Mouse (Mus musculus) hematopoietic stem cell, adult 5-6 weeks (primary cell): ENCODE measurements around the gene Atp6v1c2. TPM values are rescaled to one million over a fixed set of nuclear protein-coding genes. Genes with fewer than 3 reads are reported as not detected.

Experiments
- ATAC-seq, 2 experiments: fragments of 125-278 bp in 1 of 2; replicated peaks in 1 of 2; 2 replicates each; pipeline ENCODE4 v1.8.0; 2016 to 2017; ENCODE audit warnings: inconsistent platforms in 2 of 2, mild to moderate bottlenecking in 2 of 2, moderate number of reproducible peaks in 2 of 2, low read depth in 1 of 2, moderate TSS enrichment in 1 of 2; ENCODE audit not compliant: low FRiP score in 2 of 2, poor library complexity in 2 of 2, severe bottlenecking in 2 of 2, insufficient read depth in 1 of 2, low TSS enrichment in 1 of 2
- total RNA-seq: library from RNA; stranded (forward); fragments of 172-1452, 232-1000 nt; gene quantifications from 2 replicates; pipeline ENCODE4 v1.2.3, GENCODE M21; 2017

Atp6v1c2 gene
- total RNA-seq, result not detected in 2 replicates

GRCm38 (mm10) chr12:17329259-17329658 is at the start of gene Atp6v1c2:
Gene Atp6v1c2 (minus strand): TSS chr12:17329359.
- no peak for ATAC-seq

GRCm38 (mm10) chr12:17376521-17376920 is 47.4 kb upstream of the Atp6v1c2 start:
- no peak for ATAC-seq

- ATAC-seq, result no peak
Observed at GRCm38 (mm10) chr12:17375243-17375642, 46.1 kb upstream of the Atp6v1c2 start.

DNA sequence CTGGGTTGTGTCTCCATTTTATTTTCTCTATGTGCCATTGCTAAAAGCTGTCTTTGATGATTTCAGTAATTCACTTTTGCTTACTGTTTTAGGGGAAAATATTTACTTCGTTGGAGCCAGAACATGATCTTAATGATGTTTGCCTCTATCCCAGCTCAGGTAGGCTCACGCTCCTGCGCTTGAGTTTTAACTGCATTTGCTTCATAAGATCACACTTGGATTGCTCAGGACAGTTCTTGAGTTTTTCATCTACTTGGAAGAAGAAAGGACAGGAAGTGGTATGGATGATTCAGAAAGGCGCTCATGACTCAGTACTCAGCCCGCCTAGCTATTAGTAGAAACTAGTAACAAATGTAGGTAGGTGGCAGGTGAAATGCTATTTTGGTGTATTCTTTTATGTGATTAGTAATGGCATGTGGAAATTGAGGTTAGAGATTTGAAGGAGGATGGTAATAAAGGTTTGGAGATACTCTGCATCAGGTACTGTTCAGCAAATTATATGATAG is 44.4 kb upstream of the Atp6v1c2 start:
- ATAC-seq, result no peak

DNA sequence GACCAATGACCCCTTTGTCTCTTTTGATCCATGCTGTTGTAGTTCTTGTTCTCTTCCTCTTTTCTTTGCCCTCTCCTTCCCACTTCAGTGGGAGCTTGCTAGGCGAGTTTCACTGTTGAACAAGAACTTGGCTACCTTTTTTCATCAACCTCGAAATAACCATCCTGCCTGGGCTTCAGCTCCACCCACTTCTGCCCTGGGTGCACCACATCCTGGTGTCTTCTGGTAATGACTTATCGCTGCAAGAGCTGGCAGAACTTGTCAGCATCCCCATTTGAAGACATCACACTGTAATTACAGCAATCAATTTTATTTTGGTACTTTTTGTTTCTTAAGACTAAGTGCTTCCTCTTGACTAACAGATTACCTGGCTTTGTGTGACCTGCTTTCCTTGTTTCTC is 43.5 kb upstream of the Atp6v1c2 start:
- peak; percentile 52 to 59; a peak in 3 of 4 replicates for ATAC-seq

DNA sequence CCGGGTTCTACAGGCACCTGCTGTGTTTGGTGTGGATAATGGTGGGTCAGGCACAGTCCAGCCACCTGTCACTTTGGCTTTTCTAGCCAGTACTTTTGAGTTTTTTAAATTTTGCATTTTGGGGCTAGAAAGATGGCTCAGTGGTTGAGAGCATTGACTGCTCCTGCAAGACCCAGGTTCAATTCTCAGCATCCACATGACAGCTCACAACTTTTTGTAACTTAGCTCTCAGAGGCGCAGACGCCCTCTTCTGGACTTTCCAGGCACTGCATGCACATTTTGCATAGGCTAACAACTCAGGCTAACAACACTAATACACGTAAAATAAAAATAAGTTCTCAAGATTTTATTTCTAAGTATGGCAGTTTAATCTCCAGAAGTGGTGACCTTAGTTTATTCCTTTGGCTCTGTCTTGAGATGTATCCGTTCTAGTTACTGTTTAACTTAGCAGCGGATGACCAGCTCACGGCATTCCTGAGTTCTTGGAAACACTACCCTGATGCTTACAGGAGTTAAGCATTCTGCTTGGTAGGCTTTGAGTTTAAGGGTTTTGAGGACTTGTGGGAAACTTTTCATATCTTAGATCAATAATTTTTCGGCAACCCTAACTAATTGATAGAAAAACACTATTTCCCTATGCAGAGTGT is 42.6 kb upstream of the Atp6v1c2 start:
- ATAC-seq, result no peak

- ATAC-seq, result no peak
Observed at GRCm38 (mm10) chr12:17369551-17370325, 40.6 kb upstream of the Atp6v1c2 start.

- no peak for ATAC-seq
Observed at GRCm38 (mm10) chr12:17369111-17369510, 40.0 kb upstream of the Atp6v1c2 start.

- ATAC-seq, result peak; percentile 93 to 97
Observed at GRCm38 (mm10) chr12:17366981-17367380, 37.8 kb upstream of the Atp6v1c2 start.

- ATAC-seq, result no peak
Observed at GRCm38 (mm10) chr12:17362316-17362715, 33.2 kb upstream of the Atp6v1c2 start.

GRCm38 (mm10) chr12:17360650-17361049 is 31.5 kb upstream of the Atp6v1c2 start:
- ATAC-seq, result no peak

- ATAC-seq, result no peak
Observed at GRCm38 (mm10) chr12:17360104-17360503, 30.9 kb upstream of the Atp6v1c2 start.

GRCm38 (mm10) chr12:17358981-17359380 is 29.8 kb upstream of the Atp6v1c2 start:
- no peak for ATAC-seq

DNA sequence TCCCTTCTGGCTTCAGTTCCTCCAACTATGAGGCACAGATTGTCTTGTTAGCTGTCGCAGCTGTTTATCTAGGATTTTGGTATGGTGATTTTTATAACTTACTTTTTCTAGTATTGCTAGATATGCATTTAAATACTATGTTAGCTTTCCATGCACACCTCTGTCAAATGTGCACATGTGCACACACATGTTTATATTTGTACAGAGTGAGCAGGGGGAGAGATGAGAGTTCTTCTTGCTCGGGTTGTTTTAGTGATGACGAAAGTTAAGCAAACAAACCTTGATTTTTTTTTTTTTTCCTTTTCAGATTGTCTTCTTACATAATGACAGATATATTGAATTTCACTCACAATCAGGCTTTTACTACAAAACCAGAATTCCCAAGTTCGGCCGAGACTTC is 28.6 kb upstream of the Atp6v1c2 start:
- ATAC-seq, result no peak

- ATAC-seq, result no peak
Observed at GRCm38 (mm10) chr12:17356853-17357252, 27.7 kb upstream of the Atp6v1c2 start.

- ATAC-seq, result no peak
Observed at GRCm38 (mm10) chr12:17350106-17350505, 20.9 kb upstream of the Atp6v1c2 start.

GRCm38 (mm10) chr12:17348048-17349036 is 19.2 kb upstream of the Atp6v1c2 start, which contains the start of gene Nol10:
Gene Nol10 (plus strand): TSS chr12:17348458.
- ATAC-seq, result peak; percentile 95 to 98
